Mouse (Mus musculus) layer of hippocampus, adult 8-10 months (tissue): ENCODE measurements at regions not wholly inside any gene's neighbourhood (a gene's known extent, or its start where the extent isn't known, plus 50 kb on each side); places are given as distances from the start of the nearest gene placed in this dataset.

ENCODE experiments used
- DNase-seq, 2 experiments: peaks; one replicate each; pipeline ENCODE4 v3.0.0; 2022; ENCODE audit warnings: low spot score in 2 of 2

GRCm38 (mm10) chr13:54893651-54894050, 55.6 kb upstream of the Unc5a start:
- no peak for DNase-seq

GRCm38 (mm10) chr13:54895981-54896380, 53.2 kb upstream of the Unc5a start:
- no peak for DNase-seq
